Mouse (Mus musculus) heart, embryonic 15.5 days (tissue): ENCODE data around the gene Frmd4a. TPM values are rescaled to one million over a fixed set of nuclear protein-coding genes. Genes with fewer than 3 reads are reported as not detected.

Experiments
- ATAC-seq: fragments of 200-750 bp; cut with Nextera tagmentation; replicated peaks from 2 replicates; pipeline ENCODE4 v1.8.0; 2017; ENCODE audit warnings: low read depth, moderate TSS enrichment; ENCODE audit not compliant: insufficient number of reproducible peaks, insufficient read depth, low FRiP score
- H3K27ac ChIP-seq: fragments of 300-500 bp; sonication (generic); 2 replicates; pipeline ENCODE4 v1.5.1; 2015; ENCODE audit warnings: mild to moderate bottlenecking, inconsistent platforms
- H3K27me3 ChIP-seq: fragments of 300-500 bp; sonication (generic); 2 replicates; pipeline ENCODE4 v1.6.1; 2015; ENCODE audit warnings: inconsistent platforms
- H3K36me3 ChIP-seq: fragments of 300-500 bp; sonication (generic); 2 replicates; pipeline ENCODE4 v1.6.1; 2015; ENCODE audit warnings: mild to moderate bottlenecking, inconsistent platforms
- H3K4me1 ChIP-seq: fragments of 300-500 bp; sonication (generic); replicated peaks from 2 replicates; pipeline ENCODE4 v1.6.1; 2015; ENCODE audit warnings: inconsistent platforms
- H3K4me2 ChIP-seq: fragments of 300-500 bp; sonication (generic); 2 replicates; pipeline ENCODE4 v1.6.1; 2015; ENCODE audit warnings: inconsistent platforms, mild to moderate bottlenecking, moderate library complexity
- H3K4me3 ChIP-seq: fragments of 300-500 bp; sonication (generic); 2 replicates; pipeline ENCODE4 v1.5.1; 2015; ENCODE audit warnings: mild to moderate bottlenecking, inconsistent platforms
- H3K9ac ChIP-seq: fragments of 300-500 bp; sonication (generic); 2 replicates; pipeline ENCODE4 v1.6.1; 2015; ENCODE audit warnings: mild to moderate bottlenecking, inconsistent platforms
- H3K9me3 ChIP-seq: fragments of 300-500 bp; sonication (generic); replicated peaks from 2 replicates; pipeline ENCODE4 v1.6.1; 2016; ENCODE audit warnings: inconsistent platforms
- WGBS: fragments of 180-500 bp; shearing (Covaris S2); methylation state at CpG from one replicate; pipeline ENCODE4 v1.1.7; 2015; ENCODE audit warnings: mixed read lengths; 5-methylcytosine and 5-hydroxymethylcytosine counted together
- polyA plus RNA-seq: library from polyadenylated mRNA; unstranded; fragments of >200 nt; fragmentation: Nextera tagmentation; extraction: Ambion mirVana; gene quantifications from 2 replicates; pipeline ENCODE4 v1.2.1, GENCODE M21; 2015

Frmd4a gene
- polyA plus RNA-seq, 1 experiment from 2014 or later, result 15.6 TPM

DNA sequence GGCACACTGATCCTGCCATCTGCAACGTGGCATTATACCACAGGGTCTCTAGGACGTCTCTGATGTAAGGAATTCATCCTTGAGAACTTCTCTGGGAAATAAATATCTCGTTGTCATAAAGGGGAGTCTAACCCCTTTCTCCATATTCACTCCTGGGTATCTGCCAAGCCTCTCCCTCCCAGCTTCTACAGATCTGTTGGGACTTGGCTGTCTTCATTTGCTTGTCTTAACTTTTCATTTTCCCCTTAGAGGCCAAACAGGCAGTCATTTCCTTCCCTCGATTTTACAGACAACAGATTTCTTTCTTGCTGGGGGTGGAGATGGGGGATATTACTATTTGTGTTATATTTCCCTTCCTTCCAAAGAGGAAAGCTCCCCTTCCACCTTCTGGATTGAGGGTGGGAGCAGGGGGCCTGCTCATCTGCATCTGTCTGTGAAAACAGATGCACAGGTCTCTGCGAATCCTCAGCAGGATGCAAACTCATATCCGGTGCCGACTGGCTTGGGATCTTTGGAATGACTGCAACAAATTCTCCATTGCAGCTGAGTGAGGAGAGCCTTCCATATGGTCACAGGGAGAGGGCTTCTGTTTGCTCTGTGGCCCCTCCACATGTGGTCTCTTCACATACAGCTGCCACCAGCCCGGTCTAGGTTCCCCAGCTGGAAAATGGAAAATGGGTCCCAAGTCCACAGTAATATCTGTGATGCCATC is 562.0 kb downstream of the Frmd4a start:
- whole genome bisulfite sequencing, result 63% methylated on average over 8 of the region's 8 CpGs
- ATAC-seq, result no peak
- H3K27ac ChIP-seq, result peak overlapping the region; percentile 62
- H3K27me3 ChIP-seq, result no peaks in the 10 kb centered on the region
- no peaks in the 10 kb centered on the region for H3K9me3 ChIP-seq
- H3K4me2 ChIP-seq, result no peak overlapping the region
- H3K4me1 ChIP-seq, result peaks cover 32% of the 10 kb centered on the region
- H3K36me3 ChIP-seq, result peaks cover 18% of the 10 kb centered on the region; the same call in 1 of the 2 replicates
- H3K4me3 ChIP-seq, result no peak overlapping the region
- no peak overlapping the region for H3K9ac ChIP-seq

DNA sequence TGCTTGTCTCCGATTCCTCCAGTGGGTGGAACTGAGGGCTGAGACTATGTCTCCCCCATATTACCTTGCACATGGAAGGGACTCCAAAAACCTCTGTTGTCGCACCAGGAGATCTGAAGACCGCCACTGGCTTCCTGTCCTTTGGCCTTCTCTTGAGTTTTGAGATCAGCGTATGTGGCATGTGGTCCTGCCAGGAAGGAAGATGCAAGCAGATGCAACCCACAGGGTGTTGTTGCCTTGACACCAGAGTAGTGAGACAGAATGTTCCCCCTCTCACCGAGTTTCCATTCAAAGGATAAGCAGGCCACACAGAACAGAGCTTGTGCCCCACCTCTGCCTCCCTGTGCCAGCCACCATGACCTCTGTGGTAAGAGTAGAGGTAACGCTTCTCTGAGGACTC is 563.1 kb downstream of the Frmd4a start:
- peaks cover 11% of the 10 kb centered on the region; the same call in 1 of the 2 replicates for H3K36me3 ChIP-seq
- ATAC-seq, result no peak
- 78% methylated on average over 6 of the region's 6 CpGs for WGBS

DNA sequence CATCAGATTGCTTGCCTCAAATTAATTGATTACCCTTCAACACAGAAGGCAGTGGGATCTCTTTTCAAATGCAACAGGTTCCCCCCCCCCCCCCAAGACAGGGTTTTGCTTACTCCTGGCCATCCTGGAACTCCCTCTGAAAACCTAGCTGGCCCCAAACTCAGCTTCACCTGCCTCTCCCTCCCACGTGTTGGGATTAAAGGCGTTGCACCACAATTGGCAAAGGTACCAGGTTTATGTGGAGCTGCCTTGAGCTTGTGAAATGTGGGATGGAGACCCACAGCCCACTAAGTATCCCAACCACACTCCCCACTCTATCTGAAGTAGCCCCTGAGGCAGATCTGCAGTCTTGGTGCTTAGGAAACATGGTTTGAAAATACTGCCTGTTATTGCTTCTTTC is 565.4 kb downstream of the Frmd4a start:
- H3K9ac ChIP-seq, result no peak overlapping the region
- H3K9me3 ChIP-seq, result no peaks in the 10 kb centered on the region
- no peak overlapping the region for H3K27ac ChIP-seq
- peaks cover 14% of the 10 kb centered on the region for H3K36me3 ChIP-seq
- H3K4me3 ChIP-seq, result no peak overlapping the region
- ATAC-seq, result no peak
- peaks cover 36% of the 10 kb centered on the region for H3K4me1 ChIP-seq
- 91% methylated on average over 2 of the region's 2 CpGs for WGBS
- no peaks in the 10 kb centered on the region for H3K27me3 ChIP-seq
- no peak overlapping the region for H3K4me2 ChIP-seq

More for the DNA sequence above, 563.1 kb downstream of the Frmd4a start:
- Histone ChIP-seq H3K27me3 (no peaks in the 10 kb centered on the region), H3K4me3 (no peak overlapping the region), H3K27ac (peak overlapping the region; percentile 62; the same call in 1 of the 2 replicates), H3K4me2 (no peak overlapping the region), H3K9ac (no peak overlapping the region), H3K9me3 (no peaks in the 10 kb centered on the region), H3K4me1 (peaks cover 32% of the 10 kb centered on the region)

DNA sequence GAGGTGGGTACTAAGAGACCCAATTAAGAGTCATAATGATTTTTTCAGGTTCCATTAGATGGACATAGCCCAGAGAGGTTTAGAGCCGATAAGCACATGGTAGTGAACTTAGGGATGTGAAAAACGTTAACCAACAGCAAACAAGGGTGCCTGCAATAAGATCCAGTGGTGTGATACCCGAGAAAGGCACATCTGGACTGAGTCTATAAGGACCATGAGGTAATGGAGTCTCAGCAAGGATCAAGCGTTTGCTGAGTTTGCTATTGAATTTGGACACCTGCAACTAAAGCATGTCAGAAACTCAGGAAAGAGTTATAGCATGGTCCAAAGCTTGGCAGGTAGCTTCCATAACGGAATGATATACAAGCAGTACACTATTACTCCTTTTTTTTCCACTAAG is 566.7 kb downstream of the Frmd4a start:
- no peak overlapping the region for H3K4me3 ChIP-seq
- ATAC-seq, result no peak
- 78% methylated on average over 5 of the region's 5 CpGs for WGBS

DNA sequence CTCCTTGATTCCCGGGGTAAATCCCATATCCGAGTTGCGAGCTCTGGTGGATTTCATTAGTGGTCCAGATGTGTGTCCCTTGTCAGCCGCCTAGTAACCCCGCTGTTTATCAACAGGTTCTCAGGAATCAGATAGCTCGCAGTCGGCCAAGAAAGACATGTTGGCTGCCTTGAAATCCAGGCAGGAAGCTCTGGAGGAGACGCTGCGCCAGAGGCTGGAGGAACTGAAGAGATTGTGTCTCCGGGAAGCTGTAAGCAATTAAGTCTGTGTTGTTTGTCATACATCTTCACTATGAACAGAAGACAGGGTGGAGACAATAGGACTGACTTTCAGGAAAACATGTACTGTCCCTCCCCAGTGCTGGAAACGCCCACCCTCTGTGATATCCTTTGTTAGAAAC is 568.7 kb downstream of the Frmd4a start:
- H3K27me3 ChIP-seq, result no peaks in the 10 kb centered on the region
- H3K4me3 ChIP-seq, result no peak overlapping the region
- H3K27ac ChIP-seq, result peak overlapping the region; percentile 39
- H3K4me2 ChIP-seq, result no peak overlapping the region
- H3K36me3 ChIP-seq, result peaks cover 31% of the 10 kb centered on the region
- WGBS, result 35% methylated on average over 11 of the region's 11 CpGs
- H3K4me1 ChIP-seq, result peaks cover 15% of the 10 kb centered on the region; the same call in 1 of the 2 replicates
- no peak; the same call in 1 of the 2 replicates for ATAC-seq
- no peaks in the 10 kb centered on the region for H3K9me3 ChIP-seq
- H3K9ac ChIP-seq, result no peak overlapping the region

More for the DNA sequence above, 566.7 kb downstream of the Frmd4a start:
- Histone ChIP-seq H3K27ac (no peak overlapping the region), H3K4me1 (peaks cover 26% of the 10 kb centered on the region), H3K9me3 (no peaks in the 10 kb centered on the region), H3K4me2 (no peak overlapping the region), H3K9ac (no peak overlapping the region), H3K27me3 (no peaks in the 10 kb centered on the region), H3K36me3 (peaks cover 24% of the 10 kb centered on the region)

DNA sequence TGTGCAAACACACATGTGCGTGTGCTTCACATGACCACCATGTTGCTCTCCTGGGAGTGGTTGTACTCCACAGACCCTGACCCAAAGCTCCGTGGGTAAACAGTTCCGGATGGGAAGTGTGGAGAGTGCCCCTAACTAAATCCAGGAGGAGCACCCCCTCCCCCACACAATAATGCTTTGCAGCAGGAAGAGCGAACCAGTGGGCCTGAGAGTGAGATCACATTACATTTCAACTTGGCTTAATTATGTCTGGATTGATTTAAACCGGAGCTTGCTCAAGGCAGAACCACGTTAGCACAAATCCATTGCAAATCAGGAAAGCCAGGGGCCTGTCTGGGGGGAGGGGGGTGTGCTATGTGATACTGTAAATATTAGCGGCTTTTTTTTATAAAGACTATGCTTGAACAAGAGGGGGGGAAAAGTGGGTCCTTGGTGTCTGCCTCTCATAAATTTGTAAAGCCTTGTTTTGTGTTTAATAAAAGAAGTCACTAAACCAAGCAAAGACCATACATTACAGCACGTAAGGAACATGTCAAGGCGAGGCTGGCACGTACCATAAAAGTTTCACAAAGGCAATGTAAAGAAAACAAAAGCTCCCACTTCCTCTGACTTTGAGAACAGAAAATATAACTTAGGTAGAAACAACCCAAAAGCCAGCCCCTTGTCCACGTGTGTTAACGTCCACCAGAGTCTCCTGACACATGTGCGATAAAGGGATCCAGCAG is 570.3 kb downstream of the Frmd4a start:
- Histone ChIP-seq H3K36me3 (peaks cover 46% of the 10 kb centered on the region), H3K27me3 (no peaks in the 10 kb centered on the region), H3K4me3 (no peak overlapping the region), H3K9ac (no peak overlapping the region), H3K27ac (peak overlapping the region; percentile 36; the same call in 1 of the 2 replicates), H3K9me3 (no peaks in the 10 kb centered on the region), H3K4me1 (peaks cover 21% of the 10 kb centered on the region; the same call in 1 of the 2 replicates), H3K4me2 (no peak overlapping the region)
- WGBS, result 63% methylated on average over 13 of the region's 13 CpGs
- no peak for ATAC-seq

DNA sequence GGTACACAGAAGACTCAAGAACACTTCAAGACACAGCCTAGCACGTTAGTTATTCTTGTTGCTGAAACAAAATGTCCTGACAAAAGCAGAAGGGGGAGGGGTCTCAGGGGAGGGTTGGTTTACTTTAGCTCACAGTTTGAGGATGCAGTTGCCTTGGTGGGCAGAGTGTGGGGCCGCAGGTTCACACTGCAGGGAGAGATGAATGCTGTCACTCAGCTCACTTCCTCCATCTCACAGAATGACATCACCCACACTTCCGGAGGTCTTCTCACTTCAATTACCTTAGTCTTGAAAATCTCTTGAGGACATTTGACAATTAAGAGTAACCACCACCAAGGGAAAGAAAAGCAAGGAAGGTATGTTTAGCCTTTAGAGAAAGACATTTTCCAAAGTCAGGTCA is 574.1 kb downstream of the Frmd4a start:
- Histone ChIP-seq H3K4me2 (no peak overlapping the region), H3K9me3 (no peaks in the 10 kb centered on the region), H3K27ac (peak overlapping the region; percentile 45), H3K4me3 (no peak overlapping the region), H3K27me3 (no peaks in the 10 kb centered on the region), H3K4me1 (peaks cover 25% of the 10 kb centered on the region), H3K36me3 (peaks cover 66% of the 10 kb centered on the region), H3K9ac (no peak overlapping the region)
- ATAC-seq, result no peak
- WGBS, result 80% methylated on average over 3 of the region's 3 CpGs

DNA sequence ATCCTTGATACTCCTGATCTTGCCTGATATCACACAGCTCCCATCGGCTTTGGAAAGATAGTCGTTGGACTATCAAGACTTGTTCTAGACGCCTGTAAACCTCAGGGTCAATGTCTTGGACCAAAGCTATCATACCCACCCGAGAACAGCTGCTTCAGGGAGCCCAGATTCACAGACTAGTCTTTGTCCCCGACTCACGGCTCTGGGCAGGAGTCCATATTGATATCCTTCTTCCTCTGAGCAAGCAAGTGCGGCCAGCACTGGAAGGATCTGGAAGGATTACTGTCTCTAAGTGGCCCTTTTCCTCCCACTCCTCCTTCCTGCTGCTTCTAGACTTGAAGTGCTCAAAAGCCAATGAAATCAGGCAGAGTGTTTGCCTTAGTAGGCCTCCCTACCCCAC is 575.1 kb downstream of the Frmd4a start:
- WGBS, result 73% methylated on average over 7 of the region's 7 CpGs
- no peak overlapping the region for H3K4me2 ChIP-seq
- no peaks in the 10 kb centered on the region for H3K9me3 ChIP-seq
- no peak overlapping the region for H3K4me3 ChIP-seq
- peaks cover 21% of the 10 kb centered on the region for H3K4me1 ChIP-seq
- H3K27me3 ChIP-seq, result no peaks in the 10 kb centered on the region
- H3K36me3 ChIP-seq, result peaks cover 67% of the 10 kb centered on the region
- no peak; the same call in 1 of the 2 replicates for ATAC-seq
- H3K9ac ChIP-seq, result no peak overlapping the region
- H3K27ac ChIP-seq, result peak overlapping the region; percentile 45

DNA sequence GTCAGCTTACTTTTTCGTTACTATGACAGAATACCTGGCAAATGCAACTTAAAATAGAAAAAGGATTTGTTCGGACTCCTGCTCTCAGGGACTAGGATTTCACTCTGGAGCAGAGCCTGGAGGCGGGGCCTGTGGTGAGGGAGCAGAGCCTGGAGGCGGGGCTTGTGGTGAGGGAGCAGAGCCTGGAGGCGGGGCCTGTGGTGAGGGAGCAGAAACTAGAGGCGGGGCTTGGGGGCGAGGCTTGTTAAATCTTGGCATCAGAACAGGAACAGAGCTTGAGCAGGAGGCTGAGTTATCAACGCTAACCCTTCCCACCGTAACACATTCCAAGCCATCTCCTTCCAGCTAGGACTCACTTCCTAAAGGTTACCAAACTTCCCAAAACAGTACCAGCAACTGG is 575.9 kb downstream of the Frmd4a start:
- peak overlapping the region; percentile 45; the same call in 1 of the 2 replicates for H3K27ac ChIP-seq
- H3K4me1 ChIP-seq, result peaks cover 16% of the 10 kb centered on the region
- no peak overlapping the region for H3K4me3 ChIP-seq
- 27% methylated on average over 9 of the region's 9 CpGs for WGBS
- no peak overlapping the region for H3K4me2 ChIP-seq
- no peaks in the 10 kb centered on the region for H3K9me3 ChIP-seq
- no peak overlapping the region for H3K9ac ChIP-seq
- H3K36me3 ChIP-seq, result peaks cover 66% of the 10 kb centered on the region
- peak; percentile 56 for ATAC-seq
- H3K27me3 ChIP-seq, result no peaks in the 10 kb centered on the region

DNA sequence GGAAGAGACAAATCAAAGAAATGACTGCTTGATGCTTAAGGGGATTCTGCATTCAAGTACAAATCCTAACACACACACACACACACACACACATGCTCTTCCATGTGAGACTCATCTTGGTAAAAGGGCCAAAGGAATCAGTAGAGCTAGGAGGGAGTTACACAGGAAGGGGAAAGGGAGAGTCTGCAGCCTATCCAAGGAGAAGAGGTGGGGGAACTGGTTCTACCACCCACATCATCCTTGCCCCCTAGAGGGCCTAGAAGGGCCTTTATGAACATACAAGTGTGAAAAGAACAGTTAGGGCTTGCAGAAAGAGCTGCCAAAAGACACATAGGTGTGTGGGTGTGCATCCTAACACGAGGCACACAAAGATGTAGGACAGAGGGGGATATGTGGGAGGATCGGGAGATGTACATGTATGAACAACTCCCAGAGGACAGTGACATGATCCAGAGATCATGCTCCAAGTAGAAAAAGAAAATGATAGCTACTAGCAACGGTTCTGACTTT is 576.4 kb downstream of the Frmd4a start:
- H3K9ac ChIP-seq, result no peak overlapping the region
- no peaks in the 10 kb centered on the region for H3K27me3 ChIP-seq
- 78% methylated on average over 3 of the region's 3 CpGs for WGBS
- H3K4me1 ChIP-seq, result peaks cover 16% of the 10 kb centered on the region
- no peak for ATAC-seq
- H3K27ac ChIP-seq, result 0 out of 2 replicates have a peak overlapping the region, but pooled peaks have one; percentile 8
- H3K4me2 ChIP-seq, result no peak overlapping the region
- peaks cover 67% of the 10 kb centered on the region for H3K36me3 ChIP-seq
- H3K4me3 ChIP-seq, result no peak overlapping the region
- H3K9me3 ChIP-seq, result no peaks in the 10 kb centered on the region

DNA sequence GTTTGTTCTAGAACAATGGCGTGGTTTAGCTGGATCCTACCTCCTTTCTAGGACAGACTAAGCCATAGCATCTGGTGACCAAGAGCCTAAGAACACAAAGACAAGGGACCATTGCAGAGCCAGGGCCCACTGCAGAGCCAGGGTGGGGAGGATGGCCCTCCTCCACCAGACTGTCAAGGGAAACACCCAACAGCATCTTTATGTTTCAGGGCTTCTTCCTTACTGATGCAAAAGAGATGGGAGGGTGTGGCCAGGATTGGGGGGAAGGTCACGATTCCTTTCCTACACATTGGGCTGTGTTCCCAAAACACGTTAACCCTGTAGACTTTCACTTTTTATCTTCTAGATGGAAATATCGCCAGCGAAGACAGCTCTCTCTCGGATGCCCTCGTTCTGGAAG is 579.5 kb downstream of the Frmd4a start:
- H3K36me3 ChIP-seq, result peaks cover 46% of the 10 kb centered on the region
- H3K9ac ChIP-seq, result no peak overlapping the region
- no peaks in the 10 kb centered on the region for H3K27me3 ChIP-seq
- H3K9me3 ChIP-seq, result no peaks in the 10 kb centered on the region
- no peak overlapping the region for H3K4me2 ChIP-seq
- no peak overlapping the region for H3K27ac ChIP-seq
- peaks cover 34% of the 10 kb centered on the region for H3K4me1 ChIP-seq
- 83% methylated on average over 7 of the region's 7 CpGs for WGBS
- H3K4me3 ChIP-seq, result no peak overlapping the region
- ATAC-seq, result no peak
